Mouse (Mus musculus) hindbrain, embryonic 15.5 days (tissue): ENCODE measurements around the gene Tulp1. TPM values are rescaled to one million over a fixed set of nuclear protein-coding genes. Genes with fewer than 3 reads are reported as not detected.

ENCODE experiments used
- ATAC-seq: fragments of 200-750 bp; cut with Nextera tagmentation; 2 replicates; pipeline ENCODE4 v1.8.0; 2017; ENCODE audit warnings: low read depth, moderate number of reproducible peaks, moderate TSS enrichment; ENCODE audit not compliant: low FRiP score
- H3K27ac ChIP-seq: fragments of 300-500 bp; sonication (generic); replicated peaks from 2 replicates; pipeline ENCODE4 v1.5.1; 2015; ENCODE audit warnings: mild to moderate bottlenecking, inconsistent platforms
- H3K27me3 ChIP-seq: fragments of 300-500 bp; sonication (generic); 2 replicates; pipeline ENCODE4 v1.6.1; 2015; ENCODE audit warnings: control low read depth, inconsistent platforms
- H3K36me3 ChIP-seq: fragments of 300-500 bp; sonication (generic); 2 replicates; pipeline ENCODE4 v1.6.1; 2015; ENCODE audit warnings: control low read depth, inconsistent platforms
- H3K4me1 ChIP-seq: fragments of 300-500 bp; sonication (generic); replicated peaks from 2 replicates; pipeline ENCODE4 v1.6.1; 2015; ENCODE audit warnings: control low read depth, inconsistent platforms
- H3K4me2 ChIP-seq: fragments of 300-500 bp; sonication (generic); 2 replicates; pipeline ENCODE4 v1.6.1; 2015; ENCODE audit warnings: moderate library complexity, mild to moderate bottlenecking, inconsistent platforms
- H3K4me3 ChIP-seq: fragments of 300-500 bp; sonication (generic); 2 replicates; pipeline ENCODE4 v1.5.1; 2015; ENCODE audit warnings: mild to moderate bottlenecking, inconsistent platforms
- H3K9ac ChIP-seq: fragments of 300-500 bp; sonication (generic); 2 replicates; pipeline ENCODE4 v1.6.1; 2015; ENCODE audit warnings: inconsistent platforms
- H3K9me3 ChIP-seq: fragments of 300-500 bp; sonication (generic); 2 replicates; pipeline ENCODE4 v1.6.1; 2016; ENCODE audit warnings: control low read depth, inconsistent platforms
- WGBS: fragments of 180-500 bp; shearing (Covaris S2); methylation state at CpG from one replicate; pipeline ENCODE4 v1.1.7; 2015; 5-methylcytosine and 5-hydroxymethylcytosine counted together
- polyA plus RNA-seq: library from polyadenylated mRNA; unstranded; fragments of >200 nt; fragmentation: Nextera tagmentation; extraction: Ambion mirVana; gene quantifications from 2 replicates; pipeline ENCODE4 v1.2.1, GENCODE M21; 2015

Gene Tulp1
- polyA plus RNA-seq, 1 experiment from 2014 or later: 1.7 TPM

DNA sequence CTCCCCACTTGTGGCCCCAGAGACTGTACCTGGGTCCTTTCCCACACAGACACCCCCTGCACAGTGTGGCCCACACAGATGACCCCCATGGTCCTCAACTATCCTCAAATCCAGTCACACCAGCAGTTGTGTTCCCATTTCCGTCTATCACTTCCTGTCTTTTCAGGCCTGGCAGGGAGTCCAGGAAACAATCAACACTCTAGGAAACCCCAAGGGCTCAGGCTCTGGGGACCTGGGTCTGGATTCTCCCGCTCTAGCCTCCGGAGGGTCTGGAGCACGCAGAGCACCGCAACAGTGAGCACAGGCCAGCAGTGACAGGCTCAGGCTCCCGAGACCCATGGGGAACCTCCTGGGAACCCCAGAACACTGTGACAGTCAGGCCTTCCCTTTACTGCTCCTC, 16.8 kb downstream of the Tulp1 start:
- Histone ChIP-seq H3K9me3 (no peaks in the 10 kb centered on the region), H3K27ac (no peak overlapping the region), H3K9ac (no peak overlapping the region), H3K4me3 (no peak overlapping the region), H3K4me1 (peaks cover 35% of the 10 kb centered on the region), H3K36me3 (no peaks in the 10 kb centered on the region), H3K27me3 (peaks cover 15% of the 10 kb centered on the region), H3K4me2 (no peak overlapping the region)
- WGBS: 68% methylated on average over 6 of the region's 6 CpGs
- ATAC-seq: no peak

- no peak overlapping the region for H3K4me2 ChIP-seq
- no peak for ATAC-seq
- peaks cover 35% of the 10 kb centered on the region for H3K4me1 ChIP-seq
- H3K9me3 ChIP-seq: no peaks in the 10 kb centered on the region
- peaks cover 15% of the 10 kb centered on the region for H3K27me3 ChIP-seq
- H3K36me3 ChIP-seq: no peaks in the 10 kb centered on the region
- H3K4me3 ChIP-seq: no peak overlapping the region
- no peak overlapping the region for H3K9ac ChIP-seq
- 82% methylated on average over 10 of the region's 10 CpGs for WGBS
- no peak overlapping the region for H3K27ac ChIP-seq
Measured at GRCm38 (mm10) chr17:28347327-28347726, 17.7 kb downstream of the Tulp1 start.

- no peak overlapping the region for H3K4me3 ChIP-seq
- 0 out of 2 replicates have a peak overlapping the region, but pooled peaks have one; percentile 8 for H3K9ac ChIP-seq
- H3K36me3 ChIP-seq: no peaks in the 10 kb centered on the region
- WGBS: 15% methylated on average over 10 of the region's 10 CpGs
- ATAC-seq: no peak
- H3K27me3 ChIP-seq: peaks cover 6% of the 10 kb centered on the region; the same call in 1 of the 2 replicates
- H3K9me3 ChIP-seq: no peaks in the 10 kb centered on the region
- no peak overlapping the region for H3K27ac ChIP-seq
- H3K4me2 ChIP-seq: no peak overlapping the region; the same call in 1 of the 2 replicates
- H3K4me1 ChIP-seq: peaks cover 33% of the 10 kb centered on the region
Measured at GRCm38 (mm10) chr17:28345882-28346281, 19.1 kb downstream of the Tulp1 start.

DNA sequence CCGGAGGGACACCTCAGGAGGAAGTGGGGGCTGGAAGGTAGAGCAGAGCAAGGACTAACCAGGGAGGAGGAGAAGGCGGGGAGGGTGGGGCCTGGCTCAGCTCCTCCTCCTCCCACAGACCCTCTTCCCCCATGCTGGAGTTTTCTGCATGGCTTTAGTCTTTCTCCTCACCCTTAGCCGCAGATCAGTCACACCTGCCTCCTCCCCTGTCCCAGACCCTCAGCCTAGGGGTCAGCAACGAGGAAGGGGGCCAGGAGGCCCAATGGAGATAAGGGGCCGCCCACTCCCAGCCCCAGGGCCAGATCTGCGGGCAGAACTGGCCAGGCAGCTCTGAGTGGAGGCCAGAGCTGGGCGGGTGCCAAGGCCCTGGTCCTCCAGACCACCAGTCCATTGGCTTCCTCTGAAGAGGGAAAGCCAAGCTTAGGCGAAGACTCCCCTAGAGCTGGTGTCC, 19.7 kb downstream of the Tulp1 start:
- Histone ChIP-seq H3K4me2 (no peak overlapping the region; the same call in 1 of the 2 replicates), H3K27ac (no peak overlapping the region), H3K4me1 (peaks cover 30% of the 10 kb centered on the region), H3K4me3 (no peak overlapping the region), H3K27me3 (peaks cover 6% of the 10 kb centered on the region; the same call in 1 of the 2 replicates), H3K9ac (0 out of 2 replicates have a peak overlapping the region, but pooled peaks have one; percentile 8), H3K36me3 (no peaks in the 10 kb centered on the region), H3K9me3 (no peaks in the 10 kb centered on the region)
- WGBS: 22% methylated on average over 8 of the region's 8 CpGs
- ATAC-seq: no peak

DNA sequence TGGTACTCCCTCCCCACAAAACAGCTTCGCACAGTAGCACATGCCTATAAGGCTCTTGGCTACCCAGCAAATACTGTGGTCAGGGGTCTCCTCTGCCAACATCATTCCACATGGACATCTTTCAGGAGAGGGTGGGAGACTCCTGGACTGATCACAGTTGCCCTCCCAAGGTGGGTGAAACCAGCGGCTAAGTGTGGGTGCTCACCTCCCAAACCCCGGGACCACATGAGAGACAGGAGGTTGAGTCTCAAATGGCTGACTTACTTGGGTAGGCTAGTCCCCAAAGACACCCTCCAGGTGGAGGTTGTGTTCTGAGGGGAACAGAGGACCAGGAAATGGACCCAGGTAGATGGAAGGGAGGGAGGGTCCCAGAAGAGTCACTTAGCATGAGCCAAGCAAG, 20.4 kb downstream of the Tulp1 start:
- H3K9me3 ChIP-seq: no peaks in the 10 kb centered on the region
- H3K27me3 ChIP-seq: peaks cover 6% of the 10 kb centered on the region; the same call in 1 of the 2 replicates
- no peak for ATAC-seq
- H3K9ac ChIP-seq: no peak overlapping the region
- no peaks in the 10 kb centered on the region for H3K36me3 ChIP-seq
- H3K4me3 ChIP-seq: no peak overlapping the region
- no peak overlapping the region for H3K27ac ChIP-seq
- peaks cover 24% of the 10 kb centered on the region for H3K4me1 ChIP-seq
- 61% methylated on average over 3 of the region's 3 CpGs for WGBS
- H3K4me2 ChIP-seq: no peak overlapping the region

DNA sequence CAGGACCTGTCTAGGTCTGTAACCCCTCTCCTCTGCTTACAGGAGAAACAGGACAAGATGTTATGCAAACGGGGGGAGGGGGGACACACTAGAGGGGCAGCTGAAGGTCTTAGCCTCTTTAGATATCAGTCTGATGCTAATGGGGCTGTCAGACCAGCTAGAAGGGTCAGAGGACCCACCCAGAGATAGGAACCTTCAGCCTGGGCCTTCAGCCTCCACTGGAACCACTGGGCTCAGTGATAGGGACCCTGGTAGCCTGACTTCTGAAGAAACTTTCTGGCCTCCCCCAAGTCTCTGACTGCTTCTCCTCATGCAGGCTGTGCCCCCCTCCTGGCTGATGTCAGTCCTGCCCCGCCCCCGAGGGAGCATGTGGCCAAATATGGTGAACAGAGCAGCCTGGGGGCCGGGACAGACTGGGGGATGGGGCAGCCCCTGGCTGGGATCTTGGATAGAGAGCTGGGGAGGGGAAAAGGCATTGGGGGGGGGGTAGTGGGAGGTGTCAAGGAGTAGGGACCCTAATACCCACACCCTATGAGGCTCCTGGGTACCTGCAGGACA, 20.9 kb downstream of the Tulp1 start:
- no peak for ATAC-seq
- no peak overlapping the region for H3K9ac ChIP-seq
- no peaks in the 10 kb centered on the region for H3K36me3 ChIP-seq
- 39% methylated on average over 4 of the region's 4 CpGs for WGBS
- peaks cover 24% of the 10 kb centered on the region for H3K4me1 ChIP-seq
- H3K4me3 ChIP-seq: no peak overlapping the region
- H3K4me2 ChIP-seq: no peak overlapping the region
- no peak overlapping the region for H3K27ac ChIP-seq
- no peaks in the 10 kb centered on the region for H3K9me3 ChIP-seq
- peaks cover 6% of the 10 kb centered on the region; the same call in 1 of the 2 replicates for H3K27me3 ChIP-seq

DNA sequence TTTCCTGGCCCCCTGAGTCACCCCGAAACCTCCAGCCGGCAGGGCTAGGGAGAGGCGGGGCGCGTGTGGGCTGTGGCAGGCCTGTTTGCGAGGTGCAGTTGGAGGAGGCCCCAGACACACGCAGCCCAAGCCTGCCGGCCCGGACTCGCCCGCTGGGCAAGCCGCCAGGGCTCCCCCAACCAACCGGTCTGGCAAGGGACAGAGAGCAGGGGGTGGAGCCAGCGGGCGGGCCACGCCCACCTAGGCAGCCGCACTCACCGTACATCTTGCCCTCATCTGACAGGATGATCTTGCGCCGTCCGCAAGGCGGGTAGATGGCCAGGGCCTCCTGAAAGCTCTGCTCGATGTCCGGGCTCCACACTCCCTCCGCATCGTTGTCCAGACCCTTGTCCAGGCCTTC, 23.9 kb downstream of the Tulp1 start:
- 7% methylated on average over 26 of the region's 26 CpGs for WGBS

DNA sequence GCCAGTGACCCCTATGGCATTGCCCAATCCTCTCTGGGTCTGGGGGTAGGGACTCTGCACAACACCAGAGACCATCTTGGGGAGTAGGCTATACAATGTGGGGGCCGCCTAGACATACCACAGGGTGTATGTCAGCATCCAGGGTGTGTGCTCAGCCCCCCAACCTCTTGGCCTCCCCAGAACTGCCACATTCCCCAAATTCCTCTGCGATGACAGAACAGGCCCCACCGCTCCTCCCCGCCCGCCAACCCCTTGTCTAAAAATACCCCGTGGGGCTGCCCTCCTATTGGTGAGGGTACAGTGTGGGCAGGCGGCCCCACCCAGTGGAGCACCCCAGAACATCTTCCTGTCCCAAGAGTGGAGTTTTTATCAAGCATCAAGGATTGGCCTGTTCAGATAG, 24.4 kb downstream of the Tulp1 start:
- Histone ChIP-seq H3K27ac (no peak overlapping the region), H3K4me3 (no peak overlapping the region), H3K4me1 (peaks cover 14% of the 10 kb centered on the region), H3K9me3 (no peaks in the 10 kb centered on the region), H3K36me3 (no peaks in the 10 kb centered on the region), H3K9ac (no peak overlapping the region; the same call in 1 of the 2 replicates), H3K27me3 (no peaks in the 10 kb centered on the region; the same call in 1 of the 2 replicates), H3K4me2 (peak overlapping the region; percentile 54)
- ATAC-seq: 0 out of 2 replicates have a peak, but pooled peaks have one; percentile 21
- WGBS: 76% methylated on average over 7 of the region's 7 CpGs

More for the DNA sequence above, 23.9 kb downstream of the Tulp1 start:
- Histone ChIP-seq H3K9me3 (no peaks in the 10 kb centered on the region), H3K36me3 (no peaks in the 10 kb centered on the region), H3K9ac (peak overlapping the region; percentile 18; the same call in 1 of the 2 replicates), H3K27ac (no peak overlapping the region), H3K4me1 (peaks cover 19% of the 10 kb centered on the region), H3K27me3 (no peaks in the 10 kb centered on the region; the same call in 1 of the 2 replicates), H3K4me3 (peak overlapping the region; percentile 18), H3K4me2 (peak overlapping the region; percentile 54)
- peak; percentile 67 for ATAC-seq

DNA sequence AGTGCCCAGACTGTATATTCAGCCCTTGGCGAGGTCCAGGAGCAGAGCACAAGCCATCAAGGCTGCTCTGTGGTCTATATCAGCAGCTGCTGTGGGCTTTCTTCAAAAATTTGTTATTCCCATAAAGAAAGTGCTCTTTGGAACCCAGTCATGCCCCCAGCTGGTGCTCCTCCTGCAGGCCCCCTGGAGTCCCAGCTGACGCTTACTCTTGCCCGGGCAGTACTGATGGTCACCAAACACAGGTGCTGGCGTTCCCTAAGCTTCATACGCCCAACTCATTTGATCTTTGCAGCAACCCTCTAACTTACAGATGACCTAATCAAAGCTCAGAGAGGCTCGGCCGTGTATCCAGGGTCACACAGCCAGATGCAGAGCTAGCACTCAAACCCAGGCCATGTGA, 27.5 kb downstream of the Tulp1 start:
- Histone ChIP-seq H3K4me2 (no peak overlapping the region), H3K9me3 (no peaks in the 10 kb centered on the region), H3K27ac (no peak overlapping the region), H3K4me1 (peaks cover 18% of the 10 kb centered on the region), H3K27me3 (no peaks in the 10 kb centered on the region), H3K4me3 (no peak overlapping the region), H3K36me3 (no peaks in the 10 kb centered on the region), H3K9ac (no peak overlapping the region)
- WGBS: 94% methylated on average over 7 of the region's 7 CpGs
- ATAC-seq: no peak

DNA sequence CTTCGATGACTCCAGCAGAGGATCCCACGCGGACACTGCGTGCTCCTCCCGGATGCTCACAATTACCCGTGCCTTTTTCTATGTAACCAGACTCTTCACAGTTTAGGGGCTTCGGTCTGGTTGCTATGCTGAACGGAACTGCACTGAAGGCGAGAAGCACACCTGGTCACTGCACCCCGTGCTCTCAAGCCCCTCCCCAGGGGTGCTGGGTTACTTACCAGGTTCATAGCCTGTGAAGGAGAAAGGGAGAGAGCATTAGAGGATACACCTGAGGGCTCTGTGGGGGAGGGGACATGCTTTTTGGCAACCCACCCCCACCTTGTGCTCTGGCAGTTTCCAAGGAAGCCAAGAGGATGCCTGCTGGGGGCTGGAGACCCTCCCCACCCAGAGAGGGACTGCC, 29.8 kb downstream of the Tulp1 start:
- Histone ChIP-seq H3K9ac (no peak overlapping the region), H3K4me3 (no peak overlapping the region), H3K27me3 (no peaks in the 10 kb centered on the region), H3K27ac (no peak overlapping the region), H3K36me3 (peaks cover 10% of the 10 kb centered on the region), H3K4me1 (peaks cover 13% of the 10 kb centered on the region; the same call in 1 of the 2 replicates), H3K9me3 (no peaks in the 10 kb centered on the region), H3K4me2 (no peak overlapping the region)
- 81% methylated on average over 10 of the region's 10 CpGs for WGBS
- ATAC-seq: no peak

GRCm38 (mm10) chr17:28332915-28333546, 32.0 kb downstream of the Tulp1 start:
- Histone ChIP-seq H3K9me3 (no peaks in the 10 kb centered on the region), H3K27me3 (no peaks in the 10 kb centered on the region), H3K4me1 (peaks cover 29% of the 10 kb centered on the region), H3K9ac (no peak overlapping the region), H3K36me3 (peaks cover 15% of the 10 kb centered on the region), H3K4me3 (no peak overlapping the region), H3K4me2 (peak overlapping the region; percentile 35), H3K27ac (no peak overlapping the region)
- 63% methylated on average over 31 of the region's 31 CpGs for WGBS
- no peak for ATAC-seq

DNA sequence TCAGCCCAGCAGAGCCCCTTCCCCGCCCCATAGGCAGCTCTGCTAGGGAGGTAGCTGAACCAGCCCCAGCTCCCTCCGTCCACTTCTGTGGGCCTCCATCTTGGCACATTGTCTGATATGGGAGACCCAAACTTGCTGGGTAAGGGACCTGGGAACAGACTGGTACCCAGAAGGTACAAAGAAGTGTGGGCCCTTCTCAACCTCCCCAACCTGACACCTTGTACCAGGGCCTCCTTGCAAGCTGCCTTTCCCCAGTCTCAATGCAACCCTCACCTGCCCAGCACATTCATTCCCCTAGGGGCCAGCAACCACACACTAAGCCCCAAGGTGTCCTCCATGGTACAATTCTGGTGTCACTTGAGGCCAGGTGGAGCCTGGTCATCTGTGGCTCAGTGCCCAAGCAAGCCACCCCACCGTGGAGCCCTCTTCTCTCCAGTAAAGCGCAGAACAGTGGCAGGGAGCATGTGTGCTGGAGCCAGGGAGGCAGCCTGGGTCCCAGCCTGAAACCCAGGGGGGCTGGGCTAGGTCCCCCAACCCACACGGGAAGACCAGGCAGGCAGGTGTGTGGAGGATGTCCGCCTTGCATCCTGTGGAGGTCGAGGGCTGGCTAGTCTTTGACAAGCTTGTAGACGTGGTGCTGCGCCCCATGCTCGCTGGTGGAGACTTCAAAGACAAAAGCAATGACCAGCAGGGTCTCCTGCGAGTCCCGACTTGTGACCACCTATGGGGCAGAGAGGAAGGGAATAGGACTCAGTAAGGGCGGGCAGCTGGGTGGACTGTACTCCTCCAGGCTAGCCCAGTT, 32.7 kb downstream of the Tulp1 start:
- H3K9ac ChIP-seq: no peak overlapping the region
- H3K27me3 ChIP-seq: no peaks in the 10 kb centered on the region
- H3K4me3 ChIP-seq: no peak overlapping the region
- no peak overlapping the region for H3K27ac ChIP-seq
- H3K4me1 ChIP-seq: peaks cover 36% of the 10 kb centered on the region
- peaks cover 15% of the 10 kb centered on the region for H3K36me3 ChIP-seq
- ATAC-seq: no peak
- no peaks in the 10 kb centered on the region for H3K9me3 ChIP-seq
- WGBS: 42% methylated on average over 13 of the region's 13 CpGs
- H3K4me2 ChIP-seq: no peak overlapping the region
